Mouse (Mus musculus) ES-Bruce4 (cell line): Measurements from ENCODE around the gene Fbxo2.

Source experiments
- CTCF ChIP-seq: IDR thresholded peaks from one replicate; pipeline ENCODE4 v1.8.1; 2011; ENCODE audit warnings: low read depth, low read length
- EP300 ChIP-seq: IDR thresholded peaks from 2 replicates; pipeline ENCODE4 v1.6.1; 2011; ENCODE audit warnings: low read depth, low read length; ENCODE audit not compliant: insufficient read depth
- POLR2A ChIP-seq: IDR thresholded peaks from one replicate; pipeline ENCODE4 v1.8.1; 2011; ENCODE audit warnings: low read length; ENCODE audit not compliant: insufficient read depth

DNA sequence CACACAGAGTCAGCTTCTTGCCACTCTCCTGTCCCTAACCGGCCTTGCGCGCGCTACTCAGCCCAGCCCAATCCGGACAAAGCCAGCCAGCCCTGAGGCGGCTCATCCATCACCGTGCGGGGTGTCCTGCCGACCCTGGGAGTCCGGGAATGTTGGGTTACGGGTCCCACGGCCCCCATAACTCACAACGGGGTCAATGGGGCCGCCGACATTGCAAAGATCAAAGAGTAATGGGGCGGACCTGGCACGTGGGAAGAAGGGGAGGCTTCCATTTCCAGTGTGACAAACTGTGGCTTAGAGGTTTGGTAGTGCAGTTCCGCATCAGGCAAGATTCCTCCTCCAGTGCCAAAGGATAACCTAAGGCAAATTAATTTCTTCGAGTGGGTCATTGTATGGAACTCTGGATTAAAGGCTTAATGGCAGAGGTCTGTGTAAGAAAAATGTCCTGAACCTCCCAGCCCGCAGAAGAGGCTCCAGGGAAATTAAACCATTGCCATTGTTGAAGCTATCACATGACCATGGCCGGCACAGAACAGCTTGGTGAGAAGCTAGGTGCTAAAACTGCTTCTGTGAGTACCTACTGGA, 28.8 kb upstream of the Fbxo2 start:
- no peak for TF ChIP-seq CTCF
- no peak for TF ChIP-seq POLR2A
- TF ChIP-seq EP300 = no peak
